Mouse (Mus musculus): Measurements from ENCODE around the gene Riox1.

- no peak for TF ChIP-seq POLR2A (IDR thresholded peaks at IDR 0.05; ENCODE audit: borderline replicate concordance, extremely low read depth, insufficient read depth, insufficient read length, poor library complexity, severe bottlenecking)
- no peak for TF ChIP-seq CTCF (IDR thresholded peaks at IDR 0.05; ENCODE audit: borderline replicate concordance, extremely low read depth, insufficient read depth, insufficient read length)
These were observed 40.0 kb upstream of the Riox1 start for GRCm38 (mm10) chr12:83910451-83910850.
